Mouse (Mus musculus) liver, embryonic 14.5 days (tissue): ENCODE data around the gene Slc7a1. TPM values are rescaled to one million over a fixed set of nuclear protein-coding genes. Genes with fewer than 3 reads are reported as not detected.

Source experiments
- ATAC-seq: fragments of 200-750 bp; cut with Nextera tagmentation; 2 replicates; pipeline ENCODE4 v1.8.0; 2017; ENCODE audit warnings: moderate number of reproducible peaks, mild to moderate bottlenecking, moderate library complexity; ENCODE audit not compliant: insufficient read depth
- DNase-seq, 3 experiments: peaks; one replicate each; pipeline ENCODE4 v3.0.0-alpha.2; 2012 to 2013; ENCODE audit warnings: low read depth in 3 of 3, low spot score in 3 of 3
- H3K27ac ChIP-seq: fragments of 300-500 bp; sonication (generic); 2 replicates; pipeline ENCODE4 v1.5.1; 2014; ENCODE audit warnings: moderate library complexity, mild to moderate bottlenecking, control low read depth, inconsistent platforms
- H3K27me3 ChIP-seq: fragments of 300-500 bp; sonication (generic); 2 replicates; pipeline ENCODE4 v1.6.1; 2014; ENCODE audit warnings: mild to moderate bottlenecking, low read length, moderate library complexity; ENCODE audit not compliant: control insufficient read depth, insufficient read depth
- H3K36me3 ChIP-seq: fragments of 300-500 bp; sonication (generic); replicated peaks from 2 replicates; pipeline ENCODE4 v1.6.1; 2014; ENCODE audit warnings: low read depth; ENCODE audit not compliant: control insufficient read depth, insufficient read depth
- H3K4me1 ChIP-seq, 2 experiments: fragments of 200-500 bp in 1 of 2; fragments of 300-500 bp in 1 of 2; sonication (generic) in 1 of 2; replicated peaks; 2 replicates each; pipeline ENCODE4 v1.6.1; 2012 to 2014; ENCODE audit warnings: antibody characterized with exemption in 1 of 2, inconsistent platforms in 1 of 2, low read length in 1 of 2; ENCODE audit not compliant: control insufficient read depth in 2 of 2, insufficient read depth in 2 of 2
- H3K4me2 ChIP-seq: fragments of 300-500 bp; sonication (generic); 2 replicates; pipeline ENCODE4 v1.6.1; 2014; ENCODE audit warnings: low read depth, mild to moderate bottlenecking, control low read depth, moderate library complexity
- H3K4me3 ChIP-seq, 2 experiments: fragments of 200-500 bp in 1 of 2; fragments of 300-500 bp in 1 of 2; sonication (generic) in 1 of 2; 2 replicates each; pipeline ENCODE4 v1.5.1; 2012 to 2014; ENCODE audit warnings: low read depth in 2 of 2, low read length in 2 of 2, mild to moderate bottlenecking in 2 of 2, control low read depth in 1 of 2, inconsistent platforms in 1 of 2, moderate library complexity in 1 of 2; ENCODE audit not compliant: insufficient read depth in 1 of 2
- H3K9ac ChIP-seq: fragments of 300-500 bp; sonication (generic); replicated peaks from 2 replicates; pipeline ENCODE4 v1.6.1; 2014; ENCODE audit warnings: mild to moderate bottlenecking, control low read depth, moderate library complexity
- H3K9me3 ChIP-seq: fragments of 300-500 bp; sonication (generic); 2 replicates; pipeline ENCODE4 v1.6.1; 2016; ENCODE audit warnings: low read length, mixed read lengths; ENCODE audit not compliant: control insufficient read depth
- CTCF ChIP-seq: IDR thresholded peaks from 2 replicates; pipeline ENCODE4 v1.5.1; 2016; ENCODE audit warnings: antibody characterized with exemption, low read depth, control low read depth
- EP300 ChIP-seq: IDR thresholded peaks from 2 replicates; pipeline ENCODE4 v1.6.1; 2016; ENCODE audit warnings: antibody characterized with exemption, low read depth
- WGBS: fragments of 180-500 bp; shearing (Covaris S2); extraction: QIAGEN DNeasy Blood & Tissue Kit; methylation state at CpG from one replicate; pipeline ENCODE4 v1.1.7; 2014; ENCODE audit not compliant: insufficient replicate concordance; 5-methylcytosine and 5-hydroxymethylcytosine counted together
- polyA plus RNA-seq, 2 experiments: library from polyadenylated mRNA; depleted of rRNA in 1 of 2; stranded (reverse) in 1 of 2; unstranded in 1 of 2; fragments of >200 nt; fragmentation: Nextera tagmentation in 1 of 2; extraction: Ambion mirVana in 1 of 2; gene quantifications; 2 replicates each; pipeline versions ENCODE4 v1.2.1 to v1.2.3; 2012 to 2014

The Slc7a1 gene
- polyA plus RNA-seq, 2 experiments, result 4.7 to 17.7 TPM

DNA sequence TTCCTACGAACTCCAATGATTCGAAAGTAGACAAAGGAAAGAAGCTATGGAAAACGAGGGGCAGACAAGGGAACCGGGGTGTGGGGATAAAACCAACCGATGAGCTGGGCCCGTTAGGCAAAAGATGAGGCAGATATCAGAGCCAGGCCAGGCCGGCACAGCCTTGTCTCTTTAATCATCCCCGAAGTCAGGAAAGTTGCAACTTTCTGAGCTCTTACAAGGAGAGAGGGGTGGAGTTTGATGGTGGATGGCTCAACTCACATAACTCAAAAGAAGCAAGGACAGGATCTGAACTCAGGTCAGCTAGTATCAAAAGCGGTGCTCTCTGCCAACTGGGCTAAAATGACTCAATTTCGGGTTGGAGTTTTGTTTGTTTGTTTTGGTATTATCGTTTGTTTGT, 40.6 kb downstream of the Slc7a1 start:
- Histone ChIP-seq H3K27me3 (no peaks in the 10 kb centered on the region), H3K4me1 (peaks cover 8 to 18% of the 10 kb centered on the region in 2 experiments), H3K4me2 (no peak overlapping the region), H3K36me3 (no peaks in the 10 kb centered on the region; the same call in none of the 2 replicates), H3K4me3 (no peak overlapping the region), H3K27ac (no peak overlapping the region), H3K9me3 (no peaks in the 10 kb centered on the region), H3K9ac (no peak overlapping the region)
- no peak for DNase-seq
- no peak for TF ChIP-seq CTCF
- no peak for TF ChIP-seq EP300
- 78% methylated on average over 11 of the region's 11 CpGs for WGBS
- no peak for ATAC-seq

DNA sequence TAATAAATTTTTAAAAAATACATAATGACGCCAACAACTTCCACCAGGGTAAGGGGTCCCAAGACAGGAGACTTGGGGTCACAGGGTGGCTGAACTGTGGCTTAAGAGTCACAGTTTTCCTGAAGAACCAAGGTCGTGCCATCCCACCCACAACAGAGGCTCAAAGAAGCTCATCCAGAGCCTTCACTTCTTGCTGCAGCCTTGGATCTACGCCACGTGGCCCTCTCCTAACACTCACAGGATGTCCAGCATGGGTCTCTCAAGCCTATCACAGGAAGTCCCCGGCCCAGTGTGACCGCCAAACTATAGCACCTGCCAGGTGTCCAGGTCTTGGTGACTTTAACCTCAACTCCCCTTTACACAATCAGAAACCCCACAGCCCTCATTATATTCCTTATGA, 42.5 kb downstream of the Slc7a1 start:
- H3K9ac ChIP-seq, result no peak overlapping the region
- no peak overlapping the region for H3K4me2 ChIP-seq
- DNase-seq (no peak), ATAC-seq (no peak)
- H3K27ac ChIP-seq, result no peak overlapping the region
- H3K4me1 ChIP-seq, result peaks cover 8 to 14% of the 10 kb centered on the region in 2 experiments
- H3K36me3 ChIP-seq, result no peaks in the 10 kb centered on the region; the same call in none of the 2 replicates
- H3K9me3 ChIP-seq, result no peaks in the 10 kb centered on the region
- H3K27me3 ChIP-seq, result no peaks in the 10 kb centered on the region
- no peak overlapping the region for H3K4me3 ChIP-seq
- WGBS, result 85% methylated on average over 6 of the region's 6 CpGs
- TF ChIP-seq CTCF (no peak), EP300 (no peak)

DNA sequence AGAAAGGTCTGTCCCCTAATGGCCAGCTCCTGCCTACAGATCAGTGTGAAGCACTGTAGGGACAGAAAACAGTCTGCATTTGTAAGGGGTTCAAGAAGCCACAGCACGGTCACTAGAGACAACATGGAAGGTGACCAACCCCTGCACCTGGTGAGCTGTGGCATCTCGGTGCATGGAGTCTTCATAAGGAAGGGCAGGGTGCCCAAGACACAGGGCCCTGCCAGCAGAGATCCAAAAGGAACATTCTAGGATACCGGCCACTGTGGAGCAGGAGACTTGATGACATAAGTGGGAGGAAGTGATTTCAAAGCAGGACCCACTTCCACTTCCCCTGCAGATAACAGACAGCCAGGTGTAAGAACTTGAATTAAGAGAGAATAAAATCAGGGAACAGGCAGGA, 43.9 kb downstream of the Slc7a1 start:
- H3K9ac ChIP-seq, result no peak overlapping the region
- peaks cover 6% of the 10 kb centered on the region for H3K36me3 ChIP-seq
- no peak overlapping the region for H3K27ac ChIP-seq
- no peak overlapping the region for H3K4me2 ChIP-seq
- no peak overlapping the region for H3K4me3 ChIP-seq
- peaks cover under 1% of the 10 kb centered on the region in 2 experiments for H3K4me1 ChIP-seq
- WGBS, result 83% methylated on average over 3 of the region's 3 CpGs
- ATAC-seq (no peak), DNase-seq (no peak)
- no peaks in the 10 kb centered on the region for H3K27me3 ChIP-seq
- TF ChIP-seq EP300 (no peak), CTCF (no peak)
- H3K9me3 ChIP-seq, result no peaks in the 10 kb centered on the region

DNA sequence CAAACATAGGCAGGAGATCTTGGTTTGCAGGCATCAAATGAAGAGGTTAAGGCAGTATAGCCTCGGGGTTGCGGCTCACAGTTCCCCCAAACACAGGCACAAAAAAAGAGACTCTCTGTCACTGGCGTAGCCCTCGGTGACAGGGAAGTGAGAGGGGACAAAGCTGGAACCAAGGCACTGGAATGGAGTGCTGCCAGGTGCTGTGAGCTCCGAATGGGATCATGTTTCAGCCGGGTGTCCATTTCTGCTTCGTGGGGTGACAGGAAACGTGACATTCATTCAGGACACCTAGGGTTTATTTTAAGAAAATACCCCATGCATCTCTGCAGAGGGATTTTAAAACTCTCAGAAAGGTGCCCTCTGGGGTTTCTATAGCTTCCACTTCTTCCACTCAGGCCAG, 45.2 kb downstream of the Slc7a1 start:
- TF ChIP-seq EP300 (no peak), CTCF (no peak)
- DNase-seq, result no peak

DNA sequence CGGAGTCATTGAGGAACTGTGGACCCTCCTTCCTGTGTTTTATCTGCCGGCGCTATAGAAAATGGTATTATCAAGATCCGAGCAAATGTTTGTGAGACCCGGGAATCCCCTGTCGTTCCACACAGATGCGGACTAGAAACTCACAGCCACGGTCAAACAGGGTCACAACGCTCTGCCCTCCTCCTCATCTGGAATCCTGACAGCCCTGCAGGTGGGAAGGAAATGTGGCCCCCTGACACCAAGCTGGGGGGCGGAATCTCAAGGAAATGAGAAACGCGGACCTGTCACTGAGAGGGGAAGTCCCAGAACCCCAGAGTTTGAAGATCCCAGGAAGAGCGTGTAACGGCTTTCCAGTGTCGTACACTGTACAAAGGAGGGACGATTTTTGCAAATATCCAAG, 46.3 kb downstream of the Slc7a1 start:
- DNase-seq (no peak), ATAC-seq (no peak)
- Histone ChIP-seq H3K4me3 (no peak overlapping the region), H3K9me3 (no peaks in the 10 kb centered on the region), H3K27ac (no peak overlapping the region), H3K4me2 (no peak overlapping the region), H3K4me1 (no peaks in the 10 kb centered on the region), H3K36me3 (peaks cover 6% of the 10 kb centered on the region), H3K9ac (no peak overlapping the region), H3K27me3 (no peaks in the 10 kb centered on the region)
- no peak for TF ChIP-seq CTCF
- TF ChIP-seq EP300, result no peak
- 79% methylated on average over 16 of the region's 16 CpGs for WGBS

More for the DNA sequence above, 45.2 kb downstream of the Slc7a1 start:
- H3K4me3 ChIP-seq, result no peak overlapping the region
- no peak for ATAC-seq
- H3K9me3 ChIP-seq, result no peaks in the 10 kb centered on the region
- WGBS, result 76% methylated on average over 8 of the region's 8 CpGs
- no peaks in the 10 kb centered on the region for H3K4me1 ChIP-seq
- H3K4me2 ChIP-seq, result no peak overlapping the region
- no peaks in the 10 kb centered on the region for H3K27me3 ChIP-seq
- H3K27ac ChIP-seq, result no peak overlapping the region
- no peak overlapping the region for H3K9ac ChIP-seq
- H3K36me3 ChIP-seq, result peaks cover 6% of the 10 kb centered on the region
